Comparison of ENCODE assay signal across 22 mouse cellular contexts in genomic region chr4:125441821-125442220, GRCm38 (mm10). TPM values are rescaled to one million over a fixed set of nuclear protein-coding genes. Genes with fewer than 3 reads are reported as not detected.
DNase-seq lines count a peak whose midpoint lies in the region; ATAC-seq and TF ChIP-seq lines count a peak whose summit lies in the region.
"Had no signal": no experiment of that assay in that cellular context is flagged by ENCODE, and none has a peak within 500 bp of the region (broad histone marks: within the 10 kb centered on the region; RNA-seq: fewer than 3 reads in every experiment).

No protein-coding gene starts in this region.

- peak; percentile 72 to 88 for DNase-seq in adrenal gland, adult (ENCODE audit: inconsistent age in 2 of 2, low spot score in 1 of 2)
- DNase-seq in adrenal gland, postnatal 4 days (ENCODE audit: low spot score in 2 of 2): no peak
- peak; percentile 79 for DNase-seq in liver, adult 2 months (ENCODE audit: extremely low read depth, low read depth, low spot score)
- peak; percentile 71 for DNase-seq in adrenal gland, adult 8-10 months
- peak; percentile 49 to 57 for DNase-seq in kidney, postnatal 25 days
- DNase-seq in retina, postnatal 1 day: no peak
- DNase-seq in midbrain, embryonic 10.5 days (ENCODE audit: low spot score): no peak
- DNase-seq: cerebellum, adult 11-12 months; cerebellum, postnatal 14 days; gastrocnemius, adult 2 months; heart, postnatal 36 days; lung, postnatal 36 days; midbrain, embryonic 14.5 days had no signal

- no peak for TF ChIP-seq CTCF in liver, adult 2 months (IDR thresholded peaks at IDR 0.05; ENCODE audit: low read depth, low read length)

- 79% methylated on average over 4 of the region's 4 CpGs for WGBS in liver, adult 2 months
- 64% methylated on average over 4 of the region's 4 CpGs for WGBS in liver, embryonic 12.5 days (ENCODE audit: insufficient replicate concordance)
- WGBS in midbrain, embryonic 10.5 days: 85% methylated on average over 4 of the region's 4 CpGs

- no peak overlapping the region for H3K4me2 ChIP-seq in liver, embryonic 12.5 days
- H3K4me2 ChIP-seq: embryonic facial prominence, embryonic 12.5 days; heart, embryonic 15.5 days; hindbrain, embryonic 13.5 days; liver, embryonic 15.5 days; lung, embryonic 15.5 days had no signal

- H3K9ac ChIP-seq in liver, adult 2 months (ENCODE audit: low read depth, low read length): no peak overlapping the region
- H3K9ac ChIP-seq in liver, embryonic 12.5 days: no peak overlapping the region
- H3K9ac ChIP-seq: embryonic facial prominence, embryonic 12.5 days; heart, embryonic 15.5 days; hindbrain, embryonic 13.5 days; liver, embryonic 15.5 days; lung, embryonic 15.5 days had no signal

- no peak for ATAC-seq in liver, embryonic 12.5 days

- no peaks in the 10 kb centered on the region for H3K4me1 ChIP-seq in liver, adult 2 months (ENCODE audit: control insufficient read depth, insufficient read depth, low read length)
- no peaks in the 10 kb centered on the region for H3K4me1 ChIP-seq in liver, embryonic 12.5 days
- H3K4me1 ChIP-seq in midbrain, embryonic 10.5 days: peaks cover 41% of the 10 kb centered on the region
- H3K4me1 ChIP-seq: embryonic facial prominence, embryonic 12.5 days; heart, embryonic 15.5 days; liver, embryonic 15.5 days; lung, embryonic 15.5 days had no signal

- no peak overlapping the region for H3K27ac ChIP-seq in liver, adult 2 months (replicated peaks; ENCODE audit: insufficient read depth, low read depth, low read length)
- no peak overlapping the region for H3K27ac ChIP-seq in liver, embryonic 12.5 days
- H3K27ac ChIP-seq in midbrain, embryonic 10.5 days (replicated peaks): no peak overlapping the region
- H3K27ac ChIP-seq: embryonic facial prominence, embryonic 12.5 days; gastrocnemius, adult 2 months; heart, embryonic 15.5 days; kidney, postnatal 0 days; liver, embryonic 15.5 days; lung, embryonic 15.5 days; stomach, postnatal 0 days had no signal

- no peaks in the 10 kb centered on the region for H3K9me3 ChIP-seq in liver, embryonic 12.5 days (replicated peaks)
- H3K9me3 ChIP-seq in midbrain, embryonic 10.5 days (replicated peaks): no peaks in the 10 kb centered on the region
- H3K9me3 ChIP-seq: embryonic facial prominence, embryonic 12.5 days; heart, embryonic 15.5 days; hindbrain, embryonic 13.5 days; liver, embryonic 15.5 days; lung, embryonic 15.5 days; megakaryocyte, embryonic 14.5 days had no signal

- H3K27me3 ChIP-seq in liver, adult 2 months (ENCODE audit: control insufficient read depth, insufficient read depth, low read length): no peaks in the 10 kb centered on the region
- peaks cover 8% of the 10 kb centered on the region; the same call in 1 of the 2 replicates for H3K27me3 ChIP-seq in liver, embryonic 12.5 days (replicated peaks)
- peaks cover 80% of the 10 kb centered on the region for H3K27me3 ChIP-seq in midbrain, embryonic 10.5 days (ENCODE audit: low read depth, poor library complexity, severe bottlenecking)
- H3K27me3 ChIP-seq: embryonic facial prominence, embryonic 12.5 days; liver, embryonic 15.5 days; lung, embryonic 15.5 days had no signal

- no peak for TF ChIP-seq POLR2A in liver, adult 2 months (IDR thresholded peaks at IDR 0.05; ENCODE audit: extremely low read depth, insufficient read depth, low read length)

- H3K36me3 ChIP-seq in liver, adult 2 months (ENCODE audit: control insufficient read depth, insufficient read depth, low read length): no peaks in the 10 kb centered on the region
- H3K36me3 ChIP-seq in liver, embryonic 12.5 days: no peaks in the 10 kb centered on the region
- H3K36me3 ChIP-seq in midbrain, embryonic 10.5 days: no peaks in the 10 kb centered on the region
- H3K36me3 ChIP-seq: embryonic facial prominence, embryonic 12.5 days; heart, embryonic 15.5 days; hindbrain, embryonic 13.5 days; liver, embryonic 15.5 days; lung, embryonic 15.5 days had no signal

- no peaks in the 10 kb centered on the region for H3K79me2 ChIP-seq in liver, adult 2 months (ENCODE audit: control insufficient read depth, insufficient read depth, low read length)

- H3K4me3 ChIP-seq in liver, adult 2 months (ENCODE audit: insufficient read depth, low read depth, low read length): no peak overlapping the region
- H3K4me3 ChIP-seq in liver, embryonic 12.5 days: no peak overlapping the region
- no peak overlapping the region for H3K4me3 ChIP-seq in midbrain, embryonic 10.5 days
- H3K4me3 ChIP-seq: embryonic facial prominence, embryonic 12.5 days; gastrocnemius, adult 2 months; heart, embryonic 15.5 days; hindbrain, embryonic 13.5 days; liver, embryonic 15.5 days; lung, embryonic 15.5 days; megakaryocyte, embryonic 14.5 days had no signal

RNA-seq across cellular contexts. Expression of gene Grik3, which starts 48.7 kb away (rescaled TPM):
- total RNA-seq in adrenal gland, postnatal 4 days (2021): under 1 TPM; 0.79 to 0.81 TPM
- total RNA-seq in liver, adult 2 months (2014; rRNA removed): under 0.01 TPM in 1 of 2 replicates, not detected in the other
- 0.04 TPM in 1 of 2 replicates, not detected in the other for polyA plus RNA-seq in liver, adult 2 months (2012; rRNA removed)
- 0.01 TPM in 1 of 2 replicates, not detected in the other for polyA plus RNA-seq in liver, embryonic 12.5 days (2016; fragmentation: Nextera tagmentation; extraction: Ambion mirVana)
- total RNA-seq in adrenal gland, adult 8-10 months (2022): under 1 TPM; 0.52 to 0.64 (median 0.60) TPM
- 0.31 and 0.34 TPM in 2 replicates for polyA plus RNA-seq in midbrain, embryonic 10.5 days (2016; fragmentation: Nextera tagmentation; extraction: Ambion mirVana)
- polyA plus RNA-seq: liver, embryonic 15.5 days; lung, embryonic 15.5 days had no signal

Comparison
In these comparisons a context has a peak if more than half of its experiments do, and no peak if none do; other contexts are left out.
1. DNase-seq: peak in adrenal gland, adult (2 of 2), liver, adult 2 months (single experiment), adrenal gland, adult 8-10 months (single experiment) and kidney, postnatal 25 days (2 of 2); none in adrenal gland, postnatal 4 days (0 of 2), retina, postnatal 1 day (single experiment) and midbrain, embryonic 10.5 days (single experiment).